Mouse (Mus musculus) small intestine, adult 2 months (tissue): ENCODE measurements around the gene Slc22a12.

ENCODE experiments used
- CTCF ChIP-seq: fragments of 200-500 bp; IDR thresholded peaks from 2 replicates; pipeline ENCODE4 v1.5.1; 2012; ENCODE audit warnings: low read depth, mild to moderate bottlenecking, control low read depth, inconsistent platforms, low read length, moderate library complexity, mixed read lengths; ENCODE audit not compliant: insufficient replicate concordance, insufficient read length; ENCODE audit errors: extremely low read depth
- POLR2A ChIP-seq: fragments of 200-500 bp; IDR thresholded peaks from 2 replicates; pipeline ENCODE4 v1.6.1; 2012; ENCODE audit warnings: low read depth, mild to moderate bottlenecking, control low read depth, inconsistent platforms, low read length, moderate library complexity

- TF ChIP-seq CTCF, result no peak
- no peak for TF ChIP-seq POLR2A
Measured at GRCm38 (mm10) chr19:6571476-6571875, 28.6 kb upstream of the Slc22a12 start.
